Mouse (Mus musculus): Measurements from ENCODE around the gene Clta.
A peak's percentile ranks its signal among the peaks of the same experiment; 100 is the strongest.

Gene Clta

GRCm38 (mm10) chr4:44004126-44004525 lies at the start of gene Clta:
Gene Clta (plus strand): TSS chr4:44004452.
- no peak for DNase-seq

GRCm38 (mm10) chr4:43957292-43957845 lies 46.9 kb upstream of the Clta start, which contains the start of gene Glipr2:
Gene Glipr2 (plus strand): TSS chr4:43957401.
- no peak for DNase-seq

GRCm38 (mm10) chr4:43957846-43958461 lies 46.3 kb upstream of the Clta start:
- no peak for DNase-seq

GRCm38 (mm10) chr4:43959523-43960179 lies 44.6 kb upstream of the Clta start:
- no peak for DNase-seq

DNA sequence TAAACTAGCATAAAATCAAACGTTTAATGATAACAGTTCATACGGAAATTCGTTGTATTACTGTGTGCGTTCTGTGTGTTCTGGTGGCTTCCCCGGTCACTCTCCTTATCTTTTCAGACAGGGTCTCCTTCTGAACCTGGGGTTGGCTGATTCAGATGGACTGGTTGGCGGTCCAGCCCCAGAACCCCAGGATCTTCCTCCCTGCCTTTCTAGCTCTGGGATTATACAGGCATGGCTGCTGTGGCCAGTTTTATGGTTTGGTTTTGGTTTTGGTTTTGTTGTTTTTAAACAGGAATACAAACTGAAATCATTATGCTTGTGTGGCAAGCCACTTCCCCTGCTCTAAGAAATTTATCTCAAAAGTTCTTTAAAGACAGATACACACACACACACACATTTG lies 44.0 kb upstream of the Clta start:
- DNase-seq = no peak

DNA sequence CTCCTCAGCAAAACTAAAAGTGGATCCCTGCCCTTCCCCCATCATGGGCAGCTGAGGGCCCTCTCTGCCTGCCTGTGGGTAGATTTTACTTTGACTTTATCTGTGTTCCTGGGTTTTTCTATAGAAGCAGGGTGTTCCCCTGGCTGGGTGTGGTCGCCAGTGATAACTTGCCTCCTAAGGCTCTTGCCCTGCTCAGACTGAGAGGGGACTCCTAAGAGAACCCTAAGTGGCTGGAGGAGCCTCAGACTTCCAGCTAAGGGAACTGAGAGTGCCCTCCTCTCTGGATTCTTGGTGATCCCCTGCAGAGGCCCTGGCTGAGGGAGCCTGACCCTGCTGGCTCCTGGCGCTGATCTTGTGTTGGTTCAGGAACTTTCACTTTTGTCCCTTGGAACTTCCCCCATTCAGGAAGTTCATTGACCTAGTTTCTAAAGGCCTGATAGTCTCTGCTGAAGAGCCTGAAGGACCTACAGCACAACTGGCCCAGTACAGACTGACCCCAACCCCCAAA lies 39.9 kb upstream of the Clta start:
- DNase-seq = no peak

- DNase-seq = no peak
Measured at GRCm38 (mm10) chr4:43964951-43965684, 39.1 kb upstream of the Clta start.

DNA sequence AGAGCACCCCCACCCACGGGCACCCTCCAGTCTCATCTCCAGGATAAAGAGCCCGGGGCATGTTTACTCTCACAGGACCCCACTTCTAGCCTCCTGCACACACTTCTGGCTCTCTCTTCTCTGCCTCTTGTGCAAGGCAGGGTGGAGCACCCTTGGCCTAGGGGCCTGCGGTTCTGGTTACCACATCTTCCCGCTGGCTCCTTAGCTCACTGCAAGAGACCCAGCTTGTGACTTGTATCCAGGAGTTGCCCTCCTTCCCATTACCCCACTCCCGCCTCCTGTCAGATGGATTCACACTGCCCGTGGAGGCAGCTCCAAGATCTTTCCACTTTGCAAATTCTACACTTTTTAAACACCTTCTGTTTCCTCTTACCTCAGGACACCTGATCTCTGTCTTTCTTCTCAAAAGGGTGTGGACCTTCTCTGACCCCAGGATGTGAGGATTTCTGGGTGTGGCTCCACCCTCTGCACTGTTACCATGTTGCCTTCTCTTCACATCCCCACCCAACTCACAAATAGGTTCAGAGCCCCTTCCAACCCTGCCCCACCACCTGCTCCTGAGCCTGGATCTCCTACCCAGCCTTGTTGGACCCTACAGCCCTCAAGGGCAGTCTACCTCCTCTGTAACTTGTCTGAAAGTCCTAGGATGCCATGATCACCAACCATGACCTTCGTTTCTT lies 38.3 kb upstream of the Clta start:
- DNase-seq = no peak

- DNase-seq = peak; percentile 44
Measured at GRCm38 (mm10) chr4:43968650-43969049, 35.6 kb upstream of the Clta start.

- no peak for DNase-seq
Measured at GRCm38 (mm10) chr4:43969373-43969772, 34.9 kb upstream of the Clta start.

GRCm38 (mm10) chr4:43970393-43971330 lies 33.6 kb upstream of the Clta start:
- no peak for DNase-seq

- DNase-seq = no peak
Measured at GRCm38 (mm10) chr4:43971541-43972136, 32.6 kb upstream of the Clta start.

- DNase-seq = no peak
Measured at GRCm38 (mm10) chr4:43972137-43972591, 32.1 kb upstream of the Clta start.

DNA sequence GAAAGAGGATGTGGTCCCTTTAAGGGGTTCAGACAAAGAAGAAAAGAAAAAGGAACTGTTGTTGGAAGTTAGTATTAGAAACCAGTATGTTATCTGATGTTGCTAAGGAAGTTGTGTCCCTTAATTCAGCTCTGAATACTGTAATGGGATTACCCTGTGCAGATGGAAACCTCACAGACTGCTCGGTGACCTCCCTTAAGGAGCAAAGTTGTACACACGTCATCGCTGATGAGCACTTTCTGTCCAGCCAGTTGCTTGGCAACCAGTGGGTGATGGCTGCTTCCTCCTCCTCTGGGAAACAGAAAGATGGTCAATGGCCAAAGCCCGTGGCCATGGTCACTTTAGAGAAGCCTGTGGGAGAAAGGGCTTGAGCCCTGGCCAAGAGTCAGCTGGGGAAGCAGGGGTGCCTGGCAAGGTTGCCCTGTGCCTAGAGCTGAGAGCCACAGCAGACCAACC lies 30.7 kb upstream of the Clta start:
- DNase-seq = peak; percentile 28

DNA sequence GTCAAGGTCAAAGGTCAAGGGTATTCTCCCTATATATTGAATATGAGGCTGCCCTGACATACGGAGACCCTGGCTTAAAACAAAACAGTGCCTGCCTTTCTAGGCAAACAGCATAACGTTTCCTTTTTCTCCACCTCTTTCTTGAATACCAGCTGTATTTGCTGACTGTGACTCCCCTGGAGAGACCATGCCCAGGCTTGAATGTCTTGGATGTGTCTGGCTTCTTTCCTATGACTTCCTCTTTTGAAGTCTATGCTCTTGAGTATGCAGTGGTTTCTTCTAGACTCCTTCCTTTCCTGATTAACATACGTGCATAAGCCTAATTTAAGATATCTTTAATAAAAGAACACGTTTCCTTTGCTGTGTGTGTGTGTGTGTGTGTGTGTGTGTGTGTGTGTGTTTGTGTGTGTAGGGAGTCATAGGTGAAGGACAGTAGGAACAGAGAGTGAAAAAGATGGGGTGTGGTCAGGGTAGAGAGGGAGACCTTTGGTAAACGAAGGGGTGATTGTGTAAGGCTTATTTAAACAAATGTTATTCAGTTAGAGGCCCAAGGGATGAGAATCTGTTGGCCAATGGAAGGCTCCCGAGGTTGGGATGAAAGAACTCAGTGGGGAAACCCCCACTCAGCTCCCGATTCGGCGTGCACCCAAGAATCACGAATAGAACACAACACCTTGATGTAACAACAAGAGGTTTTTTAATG lies 29.2 kb upstream of the Clta start:
- DNase-seq = no peak

- no peak for DNase-seq
Measured at GRCm38 (mm10) chr4:43976223-43976740, 28.0 kb upstream of the Clta start.

DNA sequence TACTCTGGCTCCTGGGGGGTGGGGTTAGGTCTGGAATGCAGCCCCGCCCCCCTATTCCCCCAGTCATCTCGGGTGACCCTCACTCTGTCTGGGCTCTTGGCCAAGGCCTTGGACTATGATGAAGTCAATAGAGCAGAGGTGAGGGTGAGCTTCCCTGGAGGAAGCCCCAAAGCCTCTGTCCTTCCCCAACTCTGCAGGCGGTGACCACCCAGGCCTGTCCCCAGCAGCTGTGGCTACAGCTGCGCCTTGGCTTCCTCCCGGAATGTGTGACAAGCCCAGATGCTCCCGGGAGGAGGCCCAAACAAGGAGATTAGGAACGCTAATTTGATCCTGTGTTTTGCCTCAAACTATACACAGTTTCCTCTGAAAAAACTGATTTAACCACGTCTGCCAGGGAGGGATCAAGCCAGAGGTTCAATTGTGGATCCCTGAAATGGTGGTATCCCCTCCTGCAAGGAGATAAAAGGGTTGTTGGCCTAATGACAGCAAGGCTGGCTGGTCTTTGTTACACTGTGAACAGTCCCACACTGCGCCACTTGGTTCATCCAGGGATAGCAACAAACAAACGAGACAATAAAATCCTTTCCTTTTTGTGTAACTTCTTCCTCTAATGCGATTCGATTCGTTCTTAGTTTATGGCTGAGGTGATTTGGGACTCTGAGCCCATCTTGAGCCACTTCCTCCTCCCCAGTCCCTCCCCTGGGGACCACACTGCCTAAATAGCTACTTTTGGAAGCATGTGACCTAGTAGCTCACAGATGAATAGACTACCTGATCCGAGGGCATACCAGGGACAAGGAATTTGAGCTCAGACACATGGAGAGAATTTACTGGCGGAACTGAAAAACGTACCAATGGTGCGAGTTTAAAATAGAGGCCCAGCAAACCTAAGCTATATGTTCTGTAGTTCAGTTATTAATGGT lies 25.5 kb upstream of the Clta start:
- DNase-seq = no peak

- peak; percentile 79 for DNase-seq
Measured at GRCm38 (mm10) chr4:43979746-43980145, 24.5 kb upstream of the Clta start.

- no peak for DNase-seq
Measured at GRCm38 (mm10) chr4:43980236-43980635, 24.0 kb upstream of the Clta start.
